Mouse (Mus musculus): ENCODE data around the gene Pgap3. TPM values are rescaled to one million over a fixed set of nuclear protein-coding genes. Genes with fewer than 3 reads are reported as not detected.

Pgap3 gene
- polyA plus RNA-seq, 1 experiment from 2014 or later, result 15.1 TPM

DNA sequence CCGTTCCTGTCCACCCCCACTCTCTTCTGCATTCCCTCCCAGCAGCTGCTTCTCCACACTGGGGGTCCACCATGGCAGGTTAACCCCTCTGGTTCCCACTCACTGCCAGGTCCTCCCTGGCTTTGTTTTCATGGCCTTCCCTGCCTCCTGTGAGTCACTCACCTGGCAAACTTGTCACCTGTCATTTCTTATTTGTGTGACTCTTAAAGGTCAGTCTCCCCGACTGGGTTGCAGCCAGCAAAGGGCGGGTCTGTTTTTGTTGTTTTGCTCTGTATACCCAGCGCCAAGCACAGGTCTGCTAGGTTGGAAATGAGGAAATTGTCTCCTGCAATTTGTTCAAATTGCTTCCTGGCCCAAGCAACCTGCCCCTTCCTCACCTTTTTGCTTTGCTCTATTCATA, 45.4 kb upstream of the Pgap3 start:
- Histone ChIP-seq H3K36me3 (ENCODE audit: control insufficient read depth, insufficient read depth) (peaks cover 2% of the 10 kb centered on the region; the same call in 1 of the 2 replicates), H3K4me2 (replicated peaks; ENCODE audit: low read depth) (peak overlapping the region; percentile 66; the same call in 1 of the 2 replicates), H3K4me3 (ENCODE audit: low read depth, low read length) (no peak overlapping the region), H3K27me3 (replicated peaks; ENCODE audit: control insufficient read depth, insufficient read depth, low read length) (no peaks in the 10 kb centered on the region), H3K9me3 (ENCODE audit: control insufficient read depth) (no peaks in the 10 kb centered on the region), H3K27ac (ENCODE audit: low read depth, low read length) (peak overlapping the region; percentile 95), H3K4me1 (replicated peaks; ENCODE audit: control insufficient read depth, insufficient read depth, low read length) (no peaks in the 10 kb centered on the region), H3K9ac (ENCODE audit: low read depth, low read length) (no peak overlapping the region)
- 45% methylated on average over 4 of the region's 4 CpGs for WGBS
- TF ChIP-seq CTCF (IDR thresholded peaks at IDR 0.05; ENCODE audit: low read depth), result no peak
- ATAC-seq, result no peak

DNA sequence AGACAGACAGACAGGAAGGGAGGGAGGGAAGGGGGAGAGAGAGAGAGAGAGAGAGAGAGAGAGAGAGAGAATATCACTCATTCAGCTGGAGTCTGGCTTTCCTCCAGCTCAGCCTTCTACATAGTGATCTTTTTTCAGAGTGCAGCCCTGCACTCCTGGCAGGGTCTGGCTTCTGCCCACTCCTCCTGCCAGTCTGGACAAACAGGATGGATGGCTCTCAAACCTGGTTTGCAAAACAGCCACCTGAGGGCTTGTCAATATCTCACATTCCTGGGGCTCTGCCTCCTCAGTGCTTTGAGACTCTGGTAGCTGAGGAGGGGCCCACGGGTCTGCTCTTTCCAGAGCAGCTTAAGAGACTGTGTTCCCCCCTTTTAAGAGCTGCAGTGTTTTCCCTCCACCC, 44.9 kb upstream of the Pgap3 start:
- no peak for ATAC-seq
- 0% methylated on average over 1 of the region's 1 CpGs for WGBS
- Histone ChIP-seq H3K9ac (ENCODE audit: low read depth, low read length) (no peak overlapping the region), H3K4me3 (ENCODE audit: low read depth, low read length) (no peak overlapping the region), H3K36me3 (ENCODE audit: control insufficient read depth, insufficient read depth) (no peaks in the 10 kb centered on the region; the same call in 1 of the 2 replicates), H3K9me3 (ENCODE audit: control insufficient read depth) (no peaks in the 10 kb centered on the region), H3K4me1 (replicated peaks; ENCODE audit: control insufficient read depth, insufficient read depth, low read length) (no peaks in the 10 kb centered on the region), H3K4me2 (replicated peaks; ENCODE audit: low read depth) (no peak overlapping the region), H3K27me3 (replicated peaks; ENCODE audit: control insufficient read depth, insufficient read depth, low read length) (no peaks in the 10 kb centered on the region), H3K27ac (ENCODE audit: low read depth, low read length) (peak overlapping the region; percentile 95; the same call in 1 of the 2 replicates)
- no peak for TF ChIP-seq CTCF (IDR thresholded peaks at IDR 0.05; ENCODE audit: low read depth)

DNA sequence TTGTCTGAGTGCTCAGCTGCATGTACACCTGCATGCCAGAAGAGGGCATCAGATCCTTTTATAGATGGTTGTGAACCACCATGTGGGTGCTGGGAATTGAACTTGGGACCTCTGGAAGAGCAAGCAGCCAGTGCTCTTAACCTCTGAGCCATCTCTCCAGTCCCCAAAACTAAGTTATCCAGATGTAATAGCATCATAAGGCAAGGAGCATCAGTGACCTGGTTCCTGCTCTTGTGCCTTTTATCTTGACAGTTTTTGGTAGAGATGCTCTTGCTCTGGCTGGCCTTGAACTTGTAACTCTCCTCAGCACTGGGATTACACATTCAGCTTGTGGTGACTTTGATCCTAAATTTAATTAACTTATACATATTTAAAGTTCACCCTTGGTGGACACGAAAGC, 43.4 kb upstream of the Pgap3 start:
- H3K4me1 ChIP-seq (replicated peaks; ENCODE audit: control insufficient read depth, insufficient read depth, low read length), result no peaks in the 10 kb centered on the region
- H3K9ac ChIP-seq (ENCODE audit: low read depth, low read length), result no peak overlapping the region
- H3K27me3 ChIP-seq (replicated peaks; ENCODE audit: control insufficient read depth, insufficient read depth, low read length), result no peaks in the 10 kb centered on the region
- no peak overlapping the region for H3K4me2 ChIP-seq (replicated peaks; ENCODE audit: low read depth)
- H3K9me3 ChIP-seq (ENCODE audit: control insufficient read depth), result no peaks in the 10 kb centered on the region
- no peak for TF ChIP-seq CTCF (IDR thresholded peaks at IDR 0.05; ENCODE audit: low read depth)
- no peak overlapping the region for H3K27ac ChIP-seq (ENCODE audit: low read depth, low read length)
- ATAC-seq, result no peak
- H3K36me3 ChIP-seq (ENCODE audit: control insufficient read depth, insufficient read depth), result no peaks in the 10 kb centered on the region
- 96% methylated on average over 1 of the region's 1 CpGs for WGBS
- no peak overlapping the region for H3K4me3 ChIP-seq (ENCODE audit: low read depth, low read length)

DNA sequence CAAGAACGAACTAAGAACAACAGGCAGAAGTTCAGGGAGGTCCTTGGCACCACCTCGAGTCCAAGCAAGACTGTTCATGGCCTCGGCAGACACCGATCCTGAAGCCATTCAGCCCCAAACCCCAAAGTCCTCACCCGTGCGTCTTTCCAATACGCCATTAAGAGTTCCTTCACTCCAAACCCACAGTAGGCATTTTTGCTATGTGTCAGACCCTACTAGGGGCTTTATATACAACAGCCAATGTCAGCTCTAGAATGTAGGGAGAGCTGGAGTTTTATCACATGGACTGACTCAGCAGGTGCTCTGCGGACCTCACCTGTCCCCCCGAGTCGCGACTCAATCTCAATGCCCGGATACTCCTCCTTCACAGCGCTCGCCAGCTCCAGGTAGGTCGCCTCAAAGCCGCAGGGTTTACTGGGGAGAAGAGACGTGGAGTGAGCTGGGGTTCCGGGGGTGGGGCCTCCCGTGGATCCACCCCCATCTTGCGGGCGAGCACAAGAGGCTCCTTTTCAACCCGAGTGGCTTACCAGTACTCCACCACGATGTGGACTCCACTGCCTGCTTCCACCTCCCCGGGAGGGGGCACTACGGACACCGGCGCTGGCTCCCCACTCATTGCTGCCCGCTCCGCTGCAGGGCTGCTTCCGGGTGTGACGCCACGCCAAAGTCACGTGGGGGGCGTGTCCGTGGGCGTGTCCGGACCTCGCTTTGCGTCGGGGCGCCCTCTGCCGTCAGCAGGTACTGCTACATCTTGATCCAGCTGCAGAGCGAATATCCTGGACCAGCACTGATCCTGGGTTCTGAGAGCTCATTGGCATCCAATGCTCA, 38.3 kb upstream of the Pgap3 start, which contains the start of gene Mien1:
TSS of gene Mien1 (minus strand) at position 661 of the 828 bp plus-strand sequence.
- peak within 1 kb of the TSS; percentile 51; the same call in 1 of the 2 replicates for H3K9ac ChIP-seq (ENCODE audit: low read depth, low read length)
- H3K4me1 ChIP-seq (replicated peaks; ENCODE audit: control insufficient read depth, insufficient read depth, low read length), result no peaks in the 10 kb centered on the region
- H3K27ac ChIP-seq (ENCODE audit: low read depth, low read length), result peak within 1 kb of the TSS; percentile 78
- WGBS, result 2% methylated on average over 43 of the region's 43 CpGs
- peaks cover 38% of the 10 kb centered on the region for H3K36me3 ChIP-seq (ENCODE audit: control insufficient read depth, insufficient read depth)
- ATAC-seq, result peak; percentile 98
- no peaks in the 10 kb centered on the region for H3K27me3 ChIP-seq (replicated peaks; ENCODE audit: control insufficient read depth, insufficient read depth, low read length)
- no peaks in the 10 kb centered on the region for H3K9me3 ChIP-seq (ENCODE audit: control insufficient read depth)
- H3K4me2 ChIP-seq (replicated peaks; ENCODE audit: low read depth), result peak within 1 kb of the TSS; percentile 80
- peak; percentile 99 for TF ChIP-seq CTCF (IDR thresholded peaks at IDR 0.05; ENCODE audit: low read depth)
- H3K4me3 ChIP-seq (ENCODE audit: low read depth, low read length), result peak within 1 kb of the TSS; percentile 57

DNA sequence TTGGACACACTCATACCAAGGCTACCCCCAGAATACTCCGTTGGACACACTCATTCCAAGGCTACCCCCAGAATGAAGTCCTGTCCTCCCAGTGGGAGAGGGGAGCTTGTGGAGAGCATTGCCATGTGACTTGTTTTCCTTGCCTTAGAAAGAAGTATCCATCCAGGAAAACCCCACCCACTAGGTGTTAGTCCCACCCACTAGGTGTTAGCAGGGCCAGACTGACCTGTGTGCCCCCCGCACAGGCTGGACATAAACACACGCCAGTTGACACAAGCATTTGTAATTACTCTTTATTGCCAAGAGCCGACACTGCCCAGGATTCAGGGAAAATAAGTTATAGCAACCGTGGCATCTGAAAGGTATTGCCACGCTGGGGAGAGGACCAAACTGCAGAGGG, 37.2 kb upstream of the Pgap3 start:
- H3K27me3 ChIP-seq (replicated peaks; ENCODE audit: control insufficient read depth, insufficient read depth, low read length), result no peaks in the 10 kb centered on the region
- peak overlapping the region; percentile 80 for H3K4me2 ChIP-seq (replicated peaks; ENCODE audit: low read depth)
- no peaks in the 10 kb centered on the region for H3K9me3 ChIP-seq (ENCODE audit: control insufficient read depth)
- H3K4me3 ChIP-seq (ENCODE audit: low read depth, low read length), result peak overlapping the region; percentile 57; the same call in 1 of the 2 replicates
- 58% methylated on average over 6 of the region's 6 CpGs for WGBS
- no peak for ATAC-seq
- no peak for TF ChIP-seq CTCF (IDR thresholded peaks at IDR 0.05; ENCODE audit: low read depth)
- H3K36me3 ChIP-seq (ENCODE audit: control insufficient read depth, insufficient read depth), result peaks cover 47% of the 10 kb centered on the region
- H3K27ac ChIP-seq (ENCODE audit: low read depth, low read length), result no peak overlapping the region
- no peaks in the 10 kb centered on the region for H3K4me1 ChIP-seq (replicated peaks; ENCODE audit: control insufficient read depth, insufficient read depth, low read length)
- H3K9ac ChIP-seq (ENCODE audit: low read depth, low read length), result 0 out of 2 replicates have a peak overlapping the region, but pooled peaks have one; percentile 51

- no peak overlapping the region for H3K9ac ChIP-seq (ENCODE audit: low read depth, low read length)
- WGBS, result 90% methylated on average over 9 of the region's 9 CpGs
- no peak overlapping the region for H3K4me3 ChIP-seq (ENCODE audit: low read depth, low read length)
- no peak overlapping the region for H3K4me2 ChIP-seq (replicated peaks; ENCODE audit: low read depth)
- no peaks in the 10 kb centered on the region for H3K4me1 ChIP-seq (replicated peaks; ENCODE audit: control insufficient read depth, insufficient read depth, low read length)
- ATAC-seq, result no peak
- H3K9me3 ChIP-seq (ENCODE audit: control insufficient read depth), result no peaks in the 10 kb centered on the region
- H3K27me3 ChIP-seq (replicated peaks; ENCODE audit: control insufficient read depth, insufficient read depth, low read length), result no peaks in the 10 kb centered on the region
- H3K27ac ChIP-seq (ENCODE audit: low read depth, low read length), result no peak overlapping the region
- no peak for TF ChIP-seq CTCF (IDR thresholded peaks at IDR 0.05; ENCODE audit: low read depth)
- peaks cover 63% of the 10 kb centered on the region for H3K36me3 ChIP-seq (ENCODE audit: control insufficient read depth, insufficient read depth)
These were observed 35.4 kb upstream of the Pgap3 start for GRCm38 (mm10) chr11:98435723-98436122.
